Mouse (Mus musculus) CH12.LX (cell line): ENCODE results near the gene Spag6. TPM values are rescaled to one million over a fixed set of nuclear protein-coding genes. Genes with fewer than 3 reads are reported as not detected.

ENCODE experiments used
- DNase-seq: peaks from one replicate; pipeline ENCODE4 v3.0.0-alpha.2; 2013; ENCODE audit errors: extremely low read depth
- H3K27ac ChIP-seq: 2 replicates; pipeline ENCODE4 v1.5.1; 2012; ENCODE audit warnings: low read depth, mild to moderate bottlenecking, control low read depth, moderate library complexity; ENCODE audit not compliant: insufficient read depth
- H3K27me3 ChIP-seq: replicated peaks from 2 replicates; pipeline ENCODE3; 2012; ENCODE audit warnings: inconsistent platforms
- H3K36me3 ChIP-seq, 2 experiments: replicated peaks in 1 of 2; 2 replicates each; pipeline versions ENCODE3 to v1.6.1; 2012; ENCODE audit warnings: inconsistent platforms in 1 of 2, low read length in 1 of 2, mild to moderate bottlenecking in 1 of 2, mixed read lengths in 1 of 2, moderate library complexity in 1 of 2; ENCODE audit not compliant: control insufficient read depth in 1 of 2, insufficient read depth in 1 of 2
- H3K4me1 ChIP-seq, 2 experiments: 2 replicates each; pipeline ENCODE4 v1.6.1; 2012; ENCODE audit warnings: inconsistent platforms in 1 of 2, moderate library complexity in 1 of 2; ENCODE audit not compliant: insufficient read depth in 2 of 2, control insufficient read depth in 1 of 2
- H3K4me2 ChIP-seq: 2 replicates; pipeline ENCODE4 v1.6.1; 2012; ENCODE audit warnings: low read depth, mild to moderate bottlenecking, control low read depth; ENCODE audit not compliant: poor library complexity, insufficient read depth, severe bottlenecking
- H3K4me3 ChIP-seq, 3 experiments: fragments of 150-350 bp in 1 of 3; sonication (generic) in 1 of 3; replicated peaks in 1 of 3; 2 replicates each; pipeline versions ENCODE3 to v1.5.1; 2011 to 2012; ENCODE audit warnings: low read depth in 2 of 3, low read length in 2 of 3, mild to moderate bottlenecking in 2 of 3, moderate library complexity in 2 of 3, control low read depth in 1 of 3, improper control_type of control experiment in 1 of 3, inconsistent platforms in 1 of 3, mixed read lengths in 1 of 3; ENCODE audit not compliant: poor library complexity in 1 of 3
- H3K79me2 ChIP-seq: replicated peaks from 2 replicates; pipeline ENCODE4 v1.6.1; 2012; ENCODE audit warnings: mild to moderate bottlenecking, moderate library complexity; ENCODE audit not compliant: control insufficient read depth, poor library complexity, insufficient read depth, severe bottlenecking; ENCODE audit errors: extremely low read depth
- H3K9ac ChIP-seq: 2 replicates; pipeline ENCODE4 v1.6.1; 2012; ENCODE audit warnings: low read depth, mild to moderate bottlenecking, control low read depth, moderate library complexity; ENCODE audit not compliant: insufficient read depth
- H3K9me3 ChIP-seq: replicated peaks from 2 replicates; pipeline ENCODE3; 2012; ENCODE audit warnings: low read length, inconsistent platforms, mixed read lengths
- CHD1 ChIP-seq: IDR thresholded peaks from 2 replicates; pipeline ENCODE4 v1.6.1; 2012; ENCODE audit warnings: low read depth, low read length, improper control_type of control experiment, inconsistent platforms
- CHD2 ChIP-seq: IDR thresholded peaks from 2 replicates; pipeline ENCODE4 v1.6.1; 2011; ENCODE audit warnings: low read length, improper control_type of control experiment
- CTCF ChIP-seq, 2 experiments: IDR thresholded peaks in 1 of 2; conservative IDR thresholded peaks in 1 of 2; 2 replicates each; pipeline ENCODE4 v1.5.1; 2011 to 2012; ENCODE audit warnings: low read depth in 2 of 2, low read length in 2 of 2, improper control_type of control experiment in 1 of 2, inconsistent platforms in 1 of 2, mild to moderate bottlenecking in 1 of 2, moderate library complexity in 1 of 2
- ELF1 ChIP-seq: IDR thresholded peaks from 2 replicates; pipeline ENCODE4 v1.6.1; 2014; ENCODE audit warnings: low read depth, mild to moderate bottlenecking, inconsistent platforms, low read length, improper control_type of control experiment
- EP300 ChIP-seq: IDR thresholded peaks from 2 replicates; pipeline ENCODE4 v1.6.1; 2011; ENCODE audit warnings: low read length, improper control_type of control experiment
- ETS1 ChIP-seq: conservative IDR thresholded peaks from 2 replicates; pipeline ENCODE4 v1.6.1; 2012; ENCODE audit warnings: low read depth, mild to moderate bottlenecking, inconsistent platforms, low read length, improper control_type of control experiment, moderate library complexity
- IRF4 ChIP-seq: IDR thresholded peaks from 2 replicates; pipeline ENCODE4 v1.6.1; 2014; ENCODE audit warnings: low read depth, mild to moderate bottlenecking, inconsistent platforms, low read length, improper control_type of control experiment
- JUND ChIP-seq: conservative IDR thresholded peaks from 2 replicates; pipeline ENCODE4 v1.6.1; 2011; ENCODE audit warnings: low read depth, low read length, improper control_type of control experiment
- MAX ChIP-seq: IDR thresholded peaks from 2 replicates; pipeline ENCODE4 v1.6.1; 2011; ENCODE audit warnings: low read length, improper control_type of control experiment
- MXI1 ChIP-seq: IDR thresholded peaks from 2 replicates; pipeline ENCODE4 v1.6.1; 2011; ENCODE audit warnings: mild to moderate bottlenecking, low read depth, low read length, improper control_type of control experiment
- NRF1 ChIP-seq: IDR thresholded peaks from 2 replicates; pipeline ENCODE4 v1.6.1; 2014; ENCODE audit warnings: low read depth, mild to moderate bottlenecking, inconsistent platforms, low read length, improper control_type of control experiment, moderate library complexity
- POLR2AphosphoS2 ChIP-seq: IDR thresholded peaks from 2 replicates; pipeline ENCODE4 v1.6.1; 2011; ENCODE audit warnings: low read depth, low read length, improper control_type of control experiment
- SIN3A ChIP-seq: IDR thresholded peaks from 2 replicates; pipeline ENCODE4 v1.6.1; 2012; ENCODE audit warnings: low read length, improper control_type of control experiment, inconsistent platforms
- UBTF ChIP-seq: IDR thresholded peaks from 2 replicates; pipeline ENCODE4 v1.6.1; 2012; ENCODE audit warnings: low read depth, mild to moderate bottlenecking, inconsistent platforms, low read length, improper control_type of control experiment, moderate library complexity
- USF1 ChIP-seq: IDR thresholded peaks from 2 replicates; pipeline ENCODE4 v1.6.1; 2014; ENCODE audit warnings: low read depth, mild to moderate bottlenecking, inconsistent platforms, low read length, improper control_type of control experiment
- ZC3H11A ChIP-seq: IDR thresholded peaks from 2 replicates; pipeline ENCODE4 v1.6.1; 2012; ENCODE audit warnings: low read depth, mild to moderate bottlenecking, inconsistent platforms, low read length, improper control_type of control experiment
- ZKSCAN1 ChIP-seq: IDR thresholded peaks from 2 replicates; pipeline ENCODE4 v1.6.1; 2012; ENCODE audit warnings: low read depth, inconsistent platforms, low read length, improper control_type of control experiment, borderline replicate concordance
- dilution Hi-C: fragments of 300-500 bp; cut with MboI; formaldehyde crosslinking; loops from 2 replicates; pipeline ENCODE4 v1.14.3; 2020; ENCODE audit warnings: low sequenced_read_pairs; ENCODE audit not compliant: extremely low pct_unique_long_range_greater_than_20kb, extremely low pct_ligation_motif_present
- in situ Hi-C: fragments of 300-500 bp; cut with MboI; formaldehyde crosslinking; loops from 3 replicates; pipeline ENCODE4 v1.14.3; 2019; ENCODE audit warnings: low sequenced_read_pairs, low pct_ligation_motif_present, low pct_unique_long_range_greater_than_20kb, mixed read lengths
- polyA plus RNA-seq: library from polyadenylated mRNA; unstranded; fragments of >175 nt; gene quantifications from 2 replicates; pipeline ENCODE4 v1.2.1, GENCODE M21; 2012; ENCODE audit warnings: low read depth; ENCODE audit not compliant: insufficient read length
- total RNA-seq, 2 experiments: library from RNA; depleted of rRNA; stranded (reverse); fragments of 300-350 nt in 1 of 2; fragments of >200 nt in 1 of 2; gene quantifications; 2 replicates each; pipeline ENCODE4 v1.2.3; 2012 to 2014

Gene Spag6
- total and polyA plus RNA-seq, 3 experiments: 0.34 TPM; not detected in 2

GRCm38 (mm10) chr2:18672133-18672765 lies 21.6 kb upstream of the Spag6 start, which contains the start of gene Commd3 (continued):
- TF ChIP-seq EP300 (no peak), CTCF (conservative IDR thresholded peaks at IDR 0.05 in 1 of 2, IDR thresholded peaks at IDR 0.05 in 1 of 2; ENCODE audit: low read depth in 2 of 2, low read length in 2 of 2) (no peak), UBTF (peak; percentile 89), ELF1 (no peak; the same call in 1 of the 2 replicates), JUND (no peak), NRF1 (no peak; the same call in 1 of the 2 replicates), USF1 (peak; percentile 94), CHD2 (no peak), MAX (peak; percentile 88)

- TF ChIP-seq ETS1: peak; percentile 24; the same call in 1 of the 2 replicates
- 0 out of 2 replicates have a peak, but pooled peaks have one; percentile 73 for TF ChIP-seq CHD1
- 0 out of 2 replicates have a peak, but pooled peaks have one; percentile 10 for TF ChIP-seq POLR2AphosphoS2
- no peak for TF ChIP-seq USF1
- no peak for TF ChIP-seq ELF1
- peak; percentile 27; the same call in 1 of the 2 replicates for TF ChIP-seq MXI1
- 0 out of 2 replicates have a peak, but pooled peaks have one; percentile 7 for TF ChIP-seq IRF4
- TF ChIP-seq EP300: no peak
- TF ChIP-seq UBTF: peak; percentile 33; the same call in 1 of the 2 replicates
- peak; percentile 87 for TF ChIP-seq SIN3A
- 0 out of 2 replicates have a peak, but pooled peaks have one; percentile 42 for TF ChIP-seq CHD2
- peaks cover 6% of the 10 kb centered on the region for H3K79me2 ChIP-seq
- peak overlapping the region; percentile 80 to 84 (median 82) for H3K4me3 ChIP-seq
- peak overlapping the region; percentile 99 for H3K4me2 ChIP-seq
- peaks cover 9% of the 10 kb centered on the region for H3K27me3 ChIP-seq
- in situ Hi-C loops: no loop called here
- H3K4me1 ChIP-seq: peaks cover 0 to 14% of the 10 kb centered on the region in 2 experiments; a peak in 2 of 4 replicates
- no peaks in the 10 kb centered on the region for H3K9me3 ChIP-seq
- DNase-seq: peak; percentile 39
- dilution Hi-C loops: no loop called here
- peaks cover 0 to 5% of the 10 kb centered on the region in 2 experiments for H3K36me3 ChIP-seq
- H3K9ac ChIP-seq: peak overlapping the region; percentile 77
- H3K27ac ChIP-seq: peak overlapping the region; percentile 76
Observed at GRCm38 (mm10) chr2:18672766-18673164, 21.1 kb upstream of the Spag6 start.

- Histone ChIP-seq H3K36me3 (peaks cover 0 to 5% of the 10 kb centered on the region in 2 experiments), H3K9me3 (no peaks in the 10 kb centered on the region), H3K4me3 (peak overlapping the region in 1 of 3 experiments; percentile 80), H3K27me3 (peaks cover 18% of the 10 kb centered on the region), H3K27ac (no peak overlapping the region), H3K4me1 (peaks cover 0 to 21% of the 10 kb centered on the region in 2 experiments; a peak in 2 of 4 replicates)
- no peak for DNase-seq
- TF ChIP-seq ZKSCAN1: no peak
- TF ChIP-seq CHD1: no peak
- no peak for TF ChIP-seq ETS1
- TF ChIP-seq ZC3H11A: no peak
- TF ChIP-seq, all 38 proteins: peak for 0
- Histone ChIP-seq H3K79me2 (peaks cover 10% of the 10 kb centered on the region), H3K9ac (peak overlapping the region; percentile 77), H3K4me2 (peak overlapping the region; percentile 67)
- dilution Hi-C loops (no loop called here), in situ Hi-C loops (no loop called here)
Observed at GRCm38 (mm10) chr2:18673766-18674165, 20.1 kb upstream of the Spag6 start.
